Mouse (Mus musculus): ENCODE results near the gene Crip1.

Gene Crip1

DNA sequence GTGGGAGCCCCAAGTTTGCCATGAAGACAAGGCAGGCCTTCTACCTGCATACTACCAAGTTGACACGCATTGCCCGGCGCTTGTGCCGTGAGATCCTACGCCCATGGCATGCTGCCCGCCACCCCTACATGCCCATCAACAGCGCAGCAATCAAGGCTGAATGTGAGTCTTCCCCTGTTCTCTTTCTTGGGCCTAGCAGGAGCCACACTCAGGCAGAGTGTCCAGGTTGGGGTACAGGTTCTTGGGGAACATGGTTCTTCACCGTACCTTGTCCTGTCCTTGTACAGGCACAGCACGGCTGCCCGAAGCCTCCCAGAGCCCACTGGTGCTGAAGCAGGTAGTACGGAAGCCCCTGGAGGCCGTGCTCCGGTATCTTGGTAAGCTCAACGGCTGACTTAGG, 14.5 kb upstream of the Crip1 start:
- no peak for DNase-seq

GRCm38 (mm10) chr12:113132567-113132966, 13.5 kb upstream of the Crip1 start:
- no peak for DNase-seq

DNA sequence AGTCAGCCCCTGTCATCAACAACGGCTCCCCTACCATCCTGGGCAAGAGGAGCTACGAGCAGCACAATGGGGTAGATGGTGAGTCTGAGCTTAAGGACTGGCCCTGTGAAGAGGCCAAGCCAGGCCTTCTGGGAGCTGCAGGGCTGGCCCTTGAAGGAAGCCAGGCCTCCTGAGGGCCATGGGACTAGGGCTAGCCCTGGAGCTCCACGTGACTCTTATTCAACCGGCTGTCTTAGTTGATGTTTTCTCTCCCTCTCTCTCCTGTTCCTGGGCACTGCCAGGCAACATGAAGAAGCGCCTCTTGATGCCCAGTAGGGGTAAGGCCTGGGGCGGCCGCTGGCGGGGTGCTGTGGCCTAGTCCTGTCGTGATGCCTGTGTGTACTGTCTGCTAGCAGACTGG, 12.9 kb upstream of the Crip1 start:
- DNase-seq: no peak

- no peak for DNase-seq
Measured at GRCm38 (mm10) chr12:113133861-113134403, 12.2 kb upstream of the Crip1 start.

DNA sequence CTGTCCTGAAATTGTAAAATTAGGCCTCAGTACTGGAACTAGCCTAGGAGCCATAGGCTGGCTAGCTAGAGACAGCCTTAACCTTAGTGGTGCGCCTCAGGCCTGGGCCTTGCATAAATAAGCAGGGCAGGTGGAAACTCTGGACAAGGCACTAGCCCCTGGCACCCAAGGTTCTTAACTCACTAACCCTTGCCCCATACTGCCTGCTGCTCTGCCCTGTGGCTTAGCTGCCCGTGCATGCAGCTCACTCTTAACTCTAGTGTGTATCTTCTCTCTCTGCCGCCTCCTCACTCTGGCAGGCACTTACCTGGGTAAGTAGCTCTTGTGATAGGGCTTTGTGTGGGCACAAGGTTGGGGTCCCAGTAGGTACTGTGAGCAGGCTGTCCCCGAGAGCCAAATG, 11.6 kb upstream of the Crip1 start:
- no peak for DNase-seq

GRCm38 (mm10) chr12:113135401-113135800, 10.7 kb upstream of the Crip1 start:
- DNase-seq: no peak

DNA sequence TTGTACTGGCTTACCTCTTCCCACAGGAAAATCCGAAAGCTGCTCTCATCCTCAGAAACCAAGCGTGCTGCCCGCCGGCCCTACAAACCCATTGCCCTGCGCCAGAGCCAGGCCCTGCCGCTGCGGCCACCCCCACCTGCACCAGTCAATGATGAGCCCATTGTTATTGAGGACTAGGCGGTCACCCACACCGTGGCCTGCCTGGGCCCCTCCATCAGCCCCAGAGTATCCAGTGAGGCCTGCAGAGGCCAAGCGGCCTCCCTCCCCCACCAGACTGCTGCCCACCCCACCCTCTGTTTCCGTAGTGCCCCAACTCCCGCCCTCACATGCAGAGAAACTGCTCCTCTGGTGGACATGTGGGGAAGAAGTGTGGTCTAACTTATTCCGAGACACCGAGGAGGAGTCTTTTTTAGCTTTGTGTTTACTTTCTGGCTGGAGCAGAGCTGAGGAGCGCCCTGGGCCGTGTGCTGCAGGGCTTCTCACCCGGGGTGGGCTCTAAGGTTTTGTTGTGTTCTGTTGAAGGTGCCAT, 9.6 kb upstream of the Crip1 start:
- no peak for DNase-seq

- no peak for DNase-seq
Measured at GRCm38 (mm10) chr12:113137260-113138213, 8.6 kb upstream of the Crip1 start.

DNA sequence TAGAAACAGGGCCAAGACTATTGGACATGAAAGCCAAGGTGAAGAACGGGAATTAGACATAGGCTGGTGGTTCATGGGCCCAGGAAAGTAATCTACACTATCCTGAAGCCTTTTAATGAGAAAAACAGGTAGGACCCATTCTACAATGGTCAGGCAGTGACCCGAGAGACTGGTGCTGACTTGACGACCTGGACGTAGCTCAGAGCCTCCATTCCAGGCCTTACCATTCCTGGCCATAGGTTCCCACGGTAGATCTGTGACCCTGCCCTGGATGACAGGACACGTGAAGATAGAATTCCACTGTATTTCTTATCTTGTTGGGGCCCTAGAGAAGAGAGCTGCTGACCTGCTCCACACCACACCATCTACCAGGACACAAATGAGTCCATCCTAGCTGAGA, 7.8 kb upstream of the Crip1 start:
- DNase-seq: no peak

DNA sequence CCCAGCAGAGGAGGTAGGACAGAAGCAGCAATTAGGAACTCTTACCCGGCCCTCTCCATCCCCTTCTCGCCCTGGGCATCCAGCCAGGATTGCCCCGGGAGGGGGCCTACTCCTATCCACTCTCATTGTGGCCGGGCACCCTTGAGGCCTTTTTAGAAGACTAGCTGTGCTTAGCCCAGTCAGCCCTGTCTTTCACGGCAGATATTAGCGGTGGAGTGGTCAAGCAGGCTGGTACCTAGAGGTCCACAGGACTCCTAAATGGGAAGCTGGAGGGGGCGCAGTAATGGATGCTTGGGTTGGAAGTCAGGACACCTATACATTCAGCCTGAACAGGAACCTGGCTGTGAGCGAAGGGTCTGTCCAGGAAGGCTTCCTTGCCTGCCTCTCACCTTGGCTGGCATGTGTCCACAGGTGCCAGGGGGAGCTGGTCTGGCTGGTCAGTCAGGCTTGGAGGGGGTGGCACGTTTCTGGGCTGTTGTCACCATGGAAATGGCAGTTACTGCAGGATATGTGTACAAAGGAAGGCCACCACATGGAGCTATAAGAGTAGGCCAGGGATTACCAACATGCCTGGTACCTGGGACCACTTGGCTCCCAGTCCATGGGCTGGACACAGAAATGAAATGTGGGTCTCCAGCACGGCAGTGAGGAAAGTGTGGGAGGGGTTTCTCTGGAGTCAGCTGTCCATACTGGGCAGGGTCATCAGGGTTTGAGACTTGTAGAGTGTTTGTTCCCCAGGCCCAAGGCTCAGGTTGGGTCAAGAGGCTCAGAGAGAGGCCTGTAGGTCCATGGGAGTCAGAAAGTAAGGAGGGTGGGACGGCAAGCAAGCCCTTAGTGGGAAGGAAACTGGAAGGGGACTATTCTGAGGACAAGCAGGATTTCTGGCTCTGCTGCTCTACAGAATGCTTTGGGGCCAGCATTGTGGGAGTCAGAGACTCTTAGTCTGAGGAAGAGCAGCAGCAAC, 6.9 kb upstream of the Crip1 start:
- DNase-seq: no peak

GRCm38 (mm10) chr12:113139908-113140615, 6.1 kb upstream of the Crip1 start, which contains the start of gene Crip2:
TSS of gene Crip2 (plus strand) at chr12:113140236.
- DNase-seq: peak; percentile 88 to 92

DNA sequence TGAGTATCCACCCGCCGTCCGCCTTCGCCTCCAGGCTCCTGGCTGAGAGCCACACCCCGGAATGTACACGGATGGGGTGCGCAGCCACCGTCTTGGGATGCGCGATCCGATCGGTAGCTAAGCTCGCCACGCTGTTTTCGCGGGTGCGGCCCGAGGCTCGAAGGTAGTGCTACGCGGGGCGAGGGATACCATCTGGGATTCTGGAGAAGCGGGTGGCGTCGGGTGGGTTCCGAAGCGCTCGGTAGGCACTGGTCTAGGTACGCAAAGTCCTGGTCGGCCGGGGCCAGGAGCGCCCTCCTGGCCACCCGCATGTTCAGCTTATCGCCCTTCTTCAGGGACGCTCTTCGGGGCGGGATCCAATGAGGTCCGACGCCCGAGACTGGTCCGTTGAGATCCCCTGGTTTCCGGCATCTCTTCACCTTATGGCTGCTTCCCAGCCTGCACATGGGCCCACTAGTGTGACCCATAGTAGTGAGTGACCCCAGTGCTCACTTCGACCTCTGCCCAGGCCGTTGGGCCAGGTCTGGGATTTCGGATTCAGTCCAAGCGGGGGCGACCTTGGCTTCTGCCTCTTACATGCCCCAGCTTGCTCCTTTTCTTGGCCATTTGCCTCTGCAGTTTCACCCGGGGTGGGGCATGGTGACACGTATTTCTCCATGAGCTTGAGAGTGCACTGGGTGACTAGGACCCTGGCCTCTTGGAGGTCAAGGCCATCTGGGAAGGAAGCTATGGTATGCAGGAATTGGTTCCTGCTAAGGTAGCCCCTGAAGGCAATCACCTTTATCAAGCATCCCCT, 5.3 kb upstream of the Crip1 start:
- no peak for DNase-seq

DNA sequence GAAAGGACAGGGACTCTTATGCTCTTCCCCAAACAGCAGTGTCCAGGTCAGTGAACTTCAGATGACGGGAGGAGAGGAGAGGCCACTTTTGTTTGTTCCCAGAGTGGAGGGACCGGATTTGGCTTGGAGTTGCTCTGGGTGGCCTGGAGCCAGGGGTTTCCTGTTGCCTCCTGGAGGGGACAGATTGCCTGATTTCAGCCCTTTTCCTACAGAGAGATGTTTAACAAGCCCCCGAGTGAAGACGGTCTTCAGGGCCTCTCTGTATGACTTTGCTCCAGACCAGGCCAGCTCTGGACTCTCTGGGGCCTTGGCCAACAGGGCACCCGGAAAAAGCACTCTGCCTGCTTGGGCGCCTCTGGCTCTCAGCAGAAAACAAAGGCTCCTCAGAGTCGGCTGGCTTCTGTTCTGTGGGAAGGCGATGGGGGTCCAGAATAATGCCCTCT, 4.6 kb upstream of the Crip1 start:
- no peak for DNase-seq

DNA sequence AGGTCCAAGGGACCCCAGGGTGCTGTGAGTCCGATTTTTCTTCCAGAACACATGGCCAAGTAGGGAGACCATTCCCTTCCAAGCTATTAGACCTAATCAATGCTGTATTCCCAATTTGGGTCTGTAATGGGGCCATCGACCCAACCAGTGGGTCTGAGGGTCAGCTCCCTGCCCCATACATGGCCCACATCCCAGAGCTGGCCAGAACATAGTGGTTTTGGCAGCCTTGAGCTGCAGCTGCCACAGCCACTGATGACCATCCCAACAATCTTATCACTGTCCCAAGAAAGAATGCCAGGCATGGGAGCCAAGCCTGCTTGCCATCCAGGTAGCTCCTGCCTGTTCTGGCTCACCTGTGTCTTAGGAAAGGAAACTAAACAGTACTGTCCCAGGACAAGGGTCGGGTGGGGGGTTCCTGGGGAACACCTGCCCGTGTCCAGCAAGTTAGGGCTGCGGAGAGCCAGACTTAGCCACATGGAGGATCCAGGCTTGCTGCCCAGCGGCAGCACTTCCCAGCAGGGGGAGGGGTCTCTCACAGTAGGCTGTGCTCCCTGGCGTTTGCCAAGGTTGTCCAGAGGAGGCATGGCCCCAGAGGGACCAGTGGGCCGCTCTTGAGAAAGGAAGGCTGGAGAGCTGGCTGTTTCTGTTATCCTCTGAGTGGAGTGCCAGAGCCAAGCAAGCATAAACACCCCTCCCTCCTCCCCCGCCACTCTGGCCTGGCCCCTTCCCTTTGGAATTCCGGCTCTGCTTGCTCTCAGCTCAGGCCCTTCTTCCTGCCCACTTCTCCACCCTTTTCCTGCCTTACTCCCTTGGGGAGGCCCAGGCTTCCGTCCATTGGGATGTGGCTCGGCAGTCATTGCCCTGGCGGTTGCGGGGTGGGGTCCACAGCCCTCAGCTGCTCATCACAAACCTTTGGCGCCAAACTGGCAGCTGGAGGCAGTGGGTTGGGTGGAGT, 3.8 kb upstream of the Crip1 start:
- DNase-seq: no peak

DNA sequence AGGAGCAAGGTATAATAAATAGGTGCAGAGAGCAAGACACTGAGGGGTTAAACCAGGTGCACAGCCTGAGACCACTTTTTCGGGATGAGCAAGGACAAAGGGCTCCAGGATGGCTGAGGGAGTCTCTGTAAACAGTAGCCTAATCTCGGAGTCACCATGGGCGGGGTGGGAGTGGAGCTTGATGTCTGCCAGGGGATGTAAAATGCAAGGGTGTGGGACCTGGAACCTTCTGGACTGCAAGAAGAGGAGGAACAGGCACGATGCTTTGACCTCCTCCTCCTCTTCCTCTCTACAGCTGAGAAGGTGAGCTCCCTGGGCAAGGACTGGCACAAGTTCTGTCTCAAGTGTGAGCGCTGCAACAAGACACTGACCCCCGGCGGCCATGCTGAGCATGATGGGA, 3.0 kb upstream of the Crip1 start:
- no peak for DNase-seq

DNA sequence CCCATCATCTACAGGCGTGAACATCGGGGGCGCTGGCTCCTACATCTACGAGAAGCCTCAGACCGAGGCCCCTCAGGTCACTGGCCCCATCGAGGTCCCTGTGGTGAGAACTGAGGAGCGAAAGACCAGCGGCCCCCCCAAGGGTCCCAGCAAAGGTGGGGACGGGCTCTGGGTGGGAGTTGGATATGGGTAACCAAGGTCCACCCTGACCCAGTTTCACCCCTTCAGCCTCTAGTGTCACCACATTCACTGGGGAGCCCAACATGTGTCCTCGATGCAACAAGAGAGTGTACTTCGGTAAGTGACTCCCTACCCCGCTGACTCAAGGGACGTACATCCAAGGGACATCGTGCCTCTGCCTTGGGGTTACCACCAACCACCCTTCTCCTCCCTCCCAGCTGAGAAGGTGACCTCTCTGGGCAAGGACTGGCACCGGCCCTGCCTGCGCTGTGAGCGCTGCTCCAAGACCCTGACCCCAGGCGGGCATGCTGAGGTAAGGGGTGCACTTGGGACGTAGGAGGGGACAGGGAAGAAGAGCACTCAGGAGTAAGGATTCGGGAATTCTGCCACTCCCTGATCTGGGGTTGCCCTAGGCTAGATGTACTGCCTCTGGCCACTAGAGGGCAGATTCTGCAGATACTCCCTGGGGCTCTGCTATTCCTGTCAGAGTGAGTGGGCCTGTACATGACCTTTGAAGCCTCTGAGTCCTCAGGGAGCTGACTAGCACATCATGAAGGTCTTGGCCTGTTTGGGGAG, 1.9 kb upstream of the Crip1 start:
- no peak for DNase-seq

DNA sequence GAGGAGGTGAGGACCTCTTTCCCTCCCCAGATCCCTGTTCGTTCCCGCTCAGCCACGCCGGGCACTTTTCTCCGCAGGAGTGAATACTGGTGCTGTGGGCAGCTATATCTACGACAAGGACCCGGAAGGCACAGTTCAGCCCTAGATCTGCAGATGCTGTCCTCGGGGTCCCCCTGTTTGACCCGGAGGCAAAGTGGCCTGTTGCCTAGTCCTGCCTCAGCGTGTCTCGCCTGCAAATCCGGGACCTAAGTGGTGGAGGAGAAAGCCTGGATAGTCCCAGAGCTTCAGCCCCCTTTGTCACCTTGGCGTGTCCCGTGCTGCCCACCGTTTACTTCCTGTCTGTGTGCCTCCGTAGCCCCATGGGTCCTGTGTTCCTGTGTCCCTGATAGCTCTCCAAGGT, 1.2 kb upstream of the Crip1 start:
- DNase-seq: no peak

DNA sequence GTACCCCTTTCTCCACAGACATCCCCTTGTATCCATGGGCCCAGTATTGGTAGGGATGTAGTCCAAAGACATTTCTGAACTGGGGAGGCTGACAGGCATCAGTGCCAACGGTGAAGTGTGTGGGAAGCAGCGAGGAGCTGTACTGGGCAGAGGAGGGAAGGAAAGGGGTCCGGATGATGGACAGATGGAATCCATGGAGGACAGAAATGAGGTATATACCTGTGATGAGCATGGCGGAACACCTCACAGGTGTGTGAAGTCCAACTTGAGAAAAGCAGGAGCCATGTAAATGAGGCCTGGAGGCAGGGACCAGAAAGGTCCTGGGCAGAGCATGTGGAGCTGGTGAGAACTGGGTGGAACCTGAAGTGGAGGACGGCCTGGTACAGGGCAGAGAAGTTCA, 525 bp upstream of the Crip1 start:
- DNase-seq: no peak

DNA sequence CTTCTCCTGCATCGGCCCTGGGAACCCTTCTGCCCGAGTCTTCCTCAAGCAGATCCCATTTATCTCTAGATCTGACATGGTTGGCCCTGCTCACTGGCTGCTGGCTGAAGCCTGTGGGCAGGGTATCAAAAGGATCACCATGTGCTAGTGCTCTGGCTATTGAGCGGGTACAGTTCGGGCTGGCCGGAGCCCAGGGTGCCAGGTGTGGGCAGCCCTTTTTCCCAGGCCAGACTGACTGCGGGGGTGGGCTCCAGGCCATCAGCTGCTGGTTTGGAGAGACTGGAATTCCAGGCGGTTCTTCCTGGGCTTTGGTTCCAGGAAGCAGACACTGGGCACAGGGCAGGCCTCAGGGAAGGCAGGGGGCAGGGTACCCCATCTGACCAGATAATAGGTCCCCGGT, 1.4 kb downstream of the Crip1 start:
- no peak for DNase-seq
